Mouse (Mus musculus): ENCODE measurements at regions not wholly inside any gene's neighbourhood (a gene's known extent, or its start where the extent isn't known, plus 50 kb on each side); places are given as distances from the start of the nearest gene placed in this dataset.

DNA sequence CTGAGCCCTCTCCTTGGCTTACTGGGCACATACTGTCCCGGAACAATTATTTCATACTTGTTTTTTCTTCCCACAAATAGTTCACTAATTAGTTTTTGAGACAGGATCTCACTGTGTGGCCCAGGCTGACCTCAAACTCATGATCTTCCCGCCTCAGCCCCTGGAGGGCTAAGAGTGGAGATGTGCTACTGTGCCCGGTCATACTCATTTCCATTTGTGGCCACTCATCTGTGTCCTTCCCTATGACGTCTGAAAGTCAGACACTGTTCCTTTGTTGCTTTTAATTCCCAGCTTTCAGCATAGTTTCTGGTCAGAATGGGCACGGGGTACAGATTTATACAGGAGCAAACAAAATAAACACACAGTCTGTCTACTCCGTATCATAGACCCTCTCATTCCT lies 242.7 kb upstream of the Kif2a start:
- TF ChIP-seq CTCF (conservative IDR thresholded peaks at IDR 0.05; ENCODE audit: low read length) (no peak), NANOG (IDR thresholded peaks at IDR 0.05; ENCODE audit: borderline replicate concordance, low read length) (no peak)

All from E14TG2a.4 (cell line).